ENCODE assay signal across 22 mouse cellular contexts in genomic region chr2:154650404-154650803, GRCm38 (mm10). TPM values are rescaled to one million over a fixed set of nuclear protein-coding genes. Genes with fewer than 3 reads are reported as not detected.
A peak's percentile ranks its signal among the peaks of the same experiment; 100 is the strongest.
DNase-seq lines count a peak whose midpoint lies in the region; ATAC-seq and TF ChIP-seq lines count a peak whose summit lies in the region.
"Had no signal": no experiment of that assay in that cellular context is flagged by ENCODE, and none has a peak within 500 bp of the region (broad histone marks: within the 10 kb centered on the region; RNA-seq: fewer than 3 reads in every experiment).

No protein-coding gene starts in this region.

- H3K9ac ChIP-seq in forebrain, postnatal 0 days = no peak overlapping the region
- no peak overlapping the region for H3K9ac ChIP-seq in forebrain, embryonic 14.5 days (ENCODE audit: low read length)
- no peak overlapping the region for H3K9ac ChIP-seq in kidney, postnatal 0 days (ENCODE audit: low read depth, low read length)
- H3K9ac ChIP-seq in embryonic facial prominence, embryonic 14.5 days (ENCODE audit: low read depth, low read length) = no peak overlapping the region
- H3K9ac ChIP-seq: forebrain, embryonic 13.5 days; heart, embryonic 12.5 days; hindbrain, embryonic 15.5 days; neural tube, embryonic 13.5 days had no signal

- H3K36me3 ChIP-seq in forebrain, postnatal 0 days (ENCODE audit: insufficient read depth) = peaks cover 15% of the 10 kb centered on the region
- peaks cover 11% of the 10 kb centered on the region; the same call in 1 of the 2 replicates for H3K36me3 ChIP-seq in forebrain, embryonic 14.5 days (ENCODE audit: control insufficient read depth, insufficient read depth, low read length)
- no peaks in the 10 kb centered on the region for H3K36me3 ChIP-seq in kidney, postnatal 0 days (ENCODE audit: insufficient read depth, low read length)
- no peaks in the 10 kb centered on the region for H3K36me3 ChIP-seq in E14TG2a.4 (ENCODE audit: insufficient read depth, low read length)
- 0 out of 2 replicates have a peak, but pooled peaks cover 6% of the 10 kb centered on the region for H3K36me3 ChIP-seq in embryonic facial prominence, embryonic 14.5 days (ENCODE audit: control insufficient read depth, insufficient read depth, low read length)

- no peak for DNase-seq in forebrain, postnatal 0 days
- DNase-seq in forebrain, embryonic 14.5 days (ENCODE audit: low spot score) = no peak
- no peak for DNase-seq in kidney, postnatal 0 days (ENCODE audit: low spot score)
- no peak for DNase-seq in kidney, postnatal 14 days
- no peak for DNase-seq in embryonic facial prominence, embryonic 14.5 days (ENCODE audit: low spot score)
- DNase-seq in right cerebral cortex, postnatal 4 days = no peak
- no peak for DNase-seq in layer of hippocampus, adult 11-12 months (ENCODE audit: low spot score)
- DNase-seq: adrenal gland, postnatal 25 days; cerebellum, adult 18-20 months; lung, postnatal 36 days had no signal

- H3K4me3 ChIP-seq in forebrain, postnatal 0 days (ENCODE audit: low read depth, low read length) = no peak overlapping the region
- no peak overlapping the region for H3K4me3 ChIP-seq in forebrain, embryonic 14.5 days (ENCODE audit: low read depth, low read length)
- no peak overlapping the region for H3K4me3 ChIP-seq in kidney, postnatal 0 days (replicated peaks; ENCODE audit: low read depth, low read length)
- H3K4me3 ChIP-seq in E14TG2a.4 (replicated peaks; ENCODE audit: low read length) = no peak overlapping the region
- no peak overlapping the region for H3K4me3 ChIP-seq in embryonic facial prominence, embryonic 14.5 days (ENCODE audit: low read depth, low read length)
- H3K4me3 ChIP-seq: forebrain, embryonic 13.5 days; heart, embryonic 12.5 days; hindbrain, embryonic 15.5 days; midbrain, embryonic 10.5 days; neural tube, embryonic 13.5 days had no signal

- no peak overlapping the region for H3K4me2 ChIP-seq in forebrain, postnatal 0 days (ENCODE audit: low read depth)
- no peak overlapping the region for H3K4me2 ChIP-seq in forebrain, embryonic 14.5 days (ENCODE audit: low read length)
- H3K4me2 ChIP-seq in kidney, postnatal 0 days (ENCODE audit: low read length) = no peak overlapping the region
- H3K4me2 ChIP-seq in embryonic facial prominence, embryonic 14.5 days (ENCODE audit: low read depth, low read length) = no peak overlapping the region
- H3K4me2 ChIP-seq: forebrain, embryonic 13.5 days; heart, embryonic 12.5 days; hindbrain, embryonic 15.5 days; liver, embryonic 11.5 days; neural tube, embryonic 13.5 days had no signal

- no peaks in the 10 kb centered on the region for H3K27me3 ChIP-seq in forebrain, postnatal 0 days (ENCODE audit: insufficient read depth, low read length)
- H3K27me3 ChIP-seq in forebrain, embryonic 14.5 days (replicated peaks; ENCODE audit: control insufficient read depth, insufficient read depth, low read length) = no peaks in the 10 kb centered on the region
- no peaks in the 10 kb centered on the region for H3K27me3 ChIP-seq in kidney, postnatal 0 days (ENCODE audit: insufficient read depth, low read length)
- no peaks in the 10 kb centered on the region for H3K27me3 ChIP-seq in E14TG2a.4 (ENCODE audit: insufficient read depth, low read length)
- no peaks in the 10 kb centered on the region for H3K27me3 ChIP-seq in embryonic facial prominence, embryonic 14.5 days (replicated peaks; ENCODE audit: control insufficient read depth, insufficient read depth, low read length)
- H3K27me3 ChIP-seq: forebrain, embryonic 13.5 days; heart, embryonic 12.5 days; hindbrain, embryonic 15.5 days; neural tube, embryonic 13.5 days had no signal

- H3K27ac ChIP-seq in forebrain, postnatal 0 days (ENCODE audit: low read depth, low read length) = no peak overlapping the region
- H3K27ac ChIP-seq in forebrain, embryonic 14.5 days (ENCODE audit: low read depth, low read length) = no peak overlapping the region
- peak overlapping the region; percentile 84 for H3K27ac ChIP-seq in kidney, postnatal 0 days
- H3K27ac ChIP-seq in embryonic facial prominence, embryonic 14.5 days (replicated peaks; ENCODE audit: low read depth, low read length) = 0 out of 2 replicates have a peak overlapping the region, but pooled peaks have one; percentile 35
- H3K27ac ChIP-seq: forebrain, embryonic 13.5 days; hindbrain, embryonic 15.5 days; midbrain, embryonic 10.5 days; neural tube, embryonic 13.5 days had no signal

- H3K9me3 ChIP-seq in forebrain, postnatal 0 days (ENCODE audit: low read length) = no peaks in the 10 kb centered on the region
- H3K9me3 ChIP-seq in forebrain, embryonic 14.5 days (replicated peaks; ENCODE audit: control insufficient read depth, low read length) = no peaks in the 10 kb centered on the region
- H3K9me3 ChIP-seq in kidney, postnatal 0 days (replicated peaks; ENCODE audit: low read length) = no peaks in the 10 kb centered on the region
- H3K9me3 ChIP-seq in E14TG2a.4 (ENCODE audit: low read length) = no peaks in the 10 kb centered on the region
- no peaks in the 10 kb centered on the region for H3K9me3 ChIP-seq in embryonic facial prominence, embryonic 14.5 days (ENCODE audit: control insufficient read depth, low read length)
- H3K9me3 ChIP-seq: forebrain, embryonic 13.5 days; heart, embryonic 12.5 days; hindbrain, embryonic 15.5 days; midbrain, embryonic 10.5 days; neural tube, embryonic 13.5 days had no signal

- 83% methylated on average over 3 of the region's 3 CpGs for WGBS in forebrain, postnatal 0 days
- WGBS in forebrain, embryonic 14.5 days = 93% methylated on average over 3 of the region's 3 CpGs
- WGBS in kidney, postnatal 0 days = 84% methylated on average over 3 of the region's 3 CpGs
- 83% methylated on average over 3 of the region's 3 CpGs for WGBS in embryonic facial prominence, embryonic 14.5 days

- no peak for ATAC-seq in forebrain, postnatal 0 days
- no peak for ATAC-seq in forebrain, embryonic 14.5 days
- ATAC-seq in kidney, postnatal 0 days (replicated peaks; ENCODE audit: low FRiP score, low read depth) = no peak
- ATAC-seq in embryonic facial prominence, embryonic 14.5 days (ENCODE audit: low read depth) = no peak
- ATAC-seq: forebrain, embryonic 13.5 days had no signal

- TF ChIP-seq CTCF in forebrain, postnatal 0 days (IDR thresholded peaks at IDR 0.05; ENCODE audit: low read depth) = 0 out of 2 replicates have a peak, but pooled peaks have one; percentile 3
- TF ChIP-seq CTCF in kidney, postnatal 0 days (IDR thresholded peaks at IDR 0.05; ENCODE audit: low read depth) = no peak; the same call in 1 of the 2 replicates
- TF ChIP-seq CTCF in E14TG2a.4 (conservative IDR thresholded peaks at IDR 0.05; ENCODE audit: low read length) = peak; percentile 51

- no peaks in the 10 kb centered on the region for H3K4me1 ChIP-seq in forebrain, postnatal 0 days (ENCODE audit: insufficient read depth)
- H3K4me1 ChIP-seq in forebrain, embryonic 14.5 days (ENCODE audit: control insufficient read depth, insufficient read depth, low read length) = no peaks in the 10 kb centered on the region
- H3K4me1 ChIP-seq in kidney, postnatal 0 days (replicated peaks; ENCODE audit: insufficient read depth, low read length) = no peaks in the 10 kb centered on the region
- peaks cover 61% of the 10 kb centered on the region for H3K4me1 ChIP-seq in E14TG2a.4 (replicated peaks; ENCODE audit: low read depth, low read length)
- no peaks in the 10 kb centered on the region for H3K4me1 ChIP-seq in embryonic facial prominence, embryonic 14.5 days (ENCODE audit: control insufficient read depth, insufficient read depth, low read length)
- H3K4me1 ChIP-seq: forebrain, embryonic 13.5 days; heart, embryonic 12.5 days; hindbrain, embryonic 15.5 days; neural tube, embryonic 13.5 days had no signal

RNA-seq across cellular contexts. Expression of gene Chmp4b, which starts 1.1 kb away (rescaled TPM):
- 176 and 191 TPM in 2 replicates for total RNA-seq in forebrain, postnatal 0 days (2014; rRNA removed)
- polyA plus RNA-seq in forebrain, postnatal 0 days (2015; fragmentation: Nextera tagmentation; extraction: Ambion mirVana) = 28.9 and 29.4 TPM in 2 replicates
- polyA plus RNA-seq in forebrain, embryonic 14.5 days (2014; fragmentation: Nextera tagmentation; extraction: Ambion mirVana) = 21.6 and 22.4 TPM in 2 replicates
- 30.0 and 34.7 TPM in 2 replicates for polyA plus RNA-seq in kidney, postnatal 0 days (2015; fragmentation: Nextera tagmentation; extraction: Ambion mirVana)
- 21.2 and 21.9 TPM in 2 replicates for polyA plus RNA-seq in embryonic facial prominence, embryonic 14.5 days (2014; fragmentation: Nextera tagmentation; extraction: Ambion mirVana)

RNA-seq across cellular contexts. Expression of gene 4930519P11Rik, which starts 37.2 kb away (rescaled TPM):
- 1.1 TPM in 1 of 2 replicates, not detected in the other for total RNA-seq in forebrain, postnatal 0 days (2014; rRNA removed)
- polyA plus RNA-seq in forebrain, postnatal 0 days (2015; fragmentation: Nextera tagmentation; extraction: Ambion mirVana) = 0.64 TPM in 1 of 2 replicates, not detected in the other
- polyA plus RNA-seq in forebrain, embryonic 14.5 days (2014; fragmentation: Nextera tagmentation; extraction: Ambion mirVana) = 0.65 TPM in 1 of 2 replicates, not detected in the other
- 0.42 and 0.71 TPM in 2 replicates for polyA plus RNA-seq in kidney, postnatal 0 days (2015; fragmentation: Nextera tagmentation; extraction: Ambion mirVana)
- polyA plus RNA-seq in embryonic facial prominence, embryonic 14.5 days (2014; fragmentation: Nextera tagmentation; extraction: Ambion mirVana) = 0.77 TPM in 1 of 2 replicates, not detected in the other
- total RNA-seq: common myeloid progenitor, adult 5-6 weeks; heart, postnatal 25 days; layer of hippocampus, postnatal 25 days; left cerebral cortex, postnatal 25 days had no signal
- polyA plus RNA-seq: large intestine, adult 2 months; liver, embryonic 11.5 days; midbrain, embryonic 10.5 days had no signal

RNA-seq across cellular contexts. Expression of gene Zfp341, which starts 37.3 kb away (rescaled TPM):
- total RNA-seq in forebrain, postnatal 0 days (2014; rRNA removed) = 8.8 and 10.2 TPM in 2 replicates
- 1.3 and 1.4 TPM in 2 replicates for polyA plus RNA-seq in forebrain, postnatal 0 days (2015; fragmentation: Nextera tagmentation; extraction: Ambion mirVana)
- polyA plus RNA-seq in forebrain, embryonic 14.5 days (2014; fragmentation: Nextera tagmentation; extraction: Ambion mirVana) = 2.2 and 2.4 TPM in 2 replicates
- 0.80 and 0.82 TPM in 2 replicates for polyA plus RNA-seq in kidney, postnatal 0 days (2015; fragmentation: Nextera tagmentation; extraction: Ambion mirVana)
- 1.2 TPM in 2 replicates for polyA plus RNA-seq in embryonic facial prominence, embryonic 14.5 days (2014; fragmentation: Nextera tagmentation; extraction: Ambion mirVana)

RNA-seq across cellular contexts. Expression of gene Pxmp4, which starts 46.9 kb away (rescaled TPM):
- total RNA-seq in forebrain, postnatal 0 days (2014; rRNA removed) = 13.2 and 15.0 TPM in 2 replicates
- 16.6 and 17.9 TPM in 2 replicates for polyA plus RNA-seq in forebrain, postnatal 0 days (2015; fragmentation: Nextera tagmentation; extraction: Ambion mirVana)
- polyA plus RNA-seq in forebrain, embryonic 14.5 days (2014; fragmentation: Nextera tagmentation; extraction: Ambion mirVana) = 14.8 and 15.2 TPM in 2 replicates
- 37.3 and 37.9 TPM in 2 replicates for polyA plus RNA-seq in kidney, postnatal 0 days (2015; fragmentation: Nextera tagmentation; extraction: Ambion mirVana)
- polyA plus RNA-seq in embryonic facial prominence, embryonic 14.5 days (2014; fragmentation: Nextera tagmentation; extraction: Ambion mirVana) = 24.1 and 26.9 TPM in 2 replicates

Comparison
In these comparisons a context has a peak if more than half of its experiments do, and no peak if none do; other contexts are left out.
1. H3K27ac ChIP-seq: peak in kidney, postnatal 0 days (single experiment) and embryonic facial prominence, embryonic 14.5 days (single experiment); none in forebrain, postnatal 0 days (single experiment) and forebrain, embryonic 14.5 days (single experiment).